Mouse (Mus musculus): ENCODE measurements at regions not wholly inside any gene's neighbourhood (a gene's known extent, or its start where the extent isn't known, plus 50 kb on each side); places are given as distances from the start of the nearest gene placed in this dataset.

DNA sequence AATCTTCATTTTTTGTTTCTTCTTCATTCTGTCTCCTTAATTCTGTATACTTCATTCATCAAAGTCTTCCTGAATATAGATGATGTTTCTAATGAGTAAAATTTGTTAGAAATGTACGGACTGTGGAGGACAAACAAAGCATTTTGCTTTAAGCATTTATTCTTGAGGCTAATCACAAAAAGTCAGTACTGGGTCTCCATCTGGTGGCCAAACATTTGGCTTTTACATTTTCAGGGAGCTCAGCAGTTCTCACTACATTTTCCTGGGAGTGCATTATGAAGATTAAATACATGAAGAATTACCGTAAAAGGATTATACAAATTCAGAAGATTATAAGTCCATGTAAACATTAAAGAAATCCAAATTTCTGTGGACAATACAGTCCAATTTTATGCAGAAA lies 123.6 kb upstream of the Apob start:
- Histone ChIP-seq H3K4me3 (no peak overlapping the region), H3K36me3 (replicated peaks) (no peaks in the 10 kb centered on the region), H3K9me3 (no peaks in the 10 kb centered on the region), H3K27me3 (replicated peaks; ENCODE audit: low read depth, poor library complexity, severe bottlenecking) (no peaks in the 10 kb centered on the region), H3K4me1 (no peaks in the 10 kb centered on the region), H3K27ac (replicated peaks) (no peak overlapping the region)
- DNase-seq (ENCODE audit: low spot score) = no peak
- WGBS = 85% methylated on average over 2 of the region's 2 CpGs

DNA sequence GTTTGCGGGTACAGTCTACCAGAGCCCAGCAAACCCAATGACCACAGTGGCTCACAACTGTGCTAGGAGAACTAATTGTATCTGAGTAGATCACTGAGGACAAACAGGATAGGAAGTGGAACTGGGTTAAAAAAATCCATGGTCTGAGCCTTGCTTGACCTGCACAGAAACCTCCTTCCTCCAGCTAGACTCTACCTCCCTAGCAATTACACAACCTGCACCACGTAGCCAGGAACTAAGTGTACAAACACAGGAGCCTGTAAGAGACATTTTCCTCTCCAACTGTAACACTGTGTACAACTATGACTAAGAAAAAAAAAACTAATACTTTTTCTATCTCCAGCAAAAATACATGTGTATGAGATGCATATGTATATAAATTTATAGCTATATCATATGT lies 121.8 kb upstream of the Apob start:
- no peak overlapping the region for H3K27ac ChIP-seq (replicated peaks)
- no peaks in the 10 kb centered on the region for H3K4me1 ChIP-seq
- WGBS = 88% methylated on average over 2 of the region's 2 CpGs
- H3K4me3 ChIP-seq = no peak overlapping the region
- no peaks in the 10 kb centered on the region for H3K9me3 ChIP-seq
- no peaks in the 10 kb centered on the region for H3K36me3 ChIP-seq (replicated peaks)
- no peak for DNase-seq (ENCODE audit: low spot score)
- no peaks in the 10 kb centered on the region for H3K27me3 ChIP-seq (replicated peaks; ENCODE audit: low read depth, poor library complexity, severe bottlenecking)

DNA sequence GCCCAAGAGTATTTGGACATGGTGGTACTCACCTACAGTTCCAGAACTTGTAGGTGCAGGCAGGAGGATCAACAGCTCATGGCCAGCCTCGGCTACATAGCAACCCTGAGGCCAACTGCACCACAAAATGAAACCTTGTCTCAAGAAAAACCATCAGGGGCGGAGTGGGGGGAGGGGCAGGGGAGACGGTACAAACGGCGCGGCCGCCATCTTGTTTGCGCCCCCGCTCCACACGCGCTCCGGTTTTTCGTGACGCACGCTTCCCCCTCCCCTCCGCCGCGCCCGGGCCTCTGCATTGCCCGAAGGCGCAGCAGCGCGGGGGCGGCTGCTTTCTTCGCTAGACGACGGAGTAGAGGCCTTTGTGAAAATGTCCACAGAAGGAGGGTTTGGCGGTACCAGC lies 117.9 kb upstream of the Apob start:
- H3K4me3 ChIP-seq = no peak overlapping the region
- H3K27ac ChIP-seq (replicated peaks) = no peak overlapping the region
- no peaks in the 10 kb centered on the region for H3K36me3 ChIP-seq (replicated peaks)
- H3K27me3 ChIP-seq (replicated peaks; ENCODE audit: low read depth, poor library complexity, severe bottlenecking) = no peaks in the 10 kb centered on the region
- H3K4me1 ChIP-seq = no peaks in the 10 kb centered on the region
- H3K9me3 ChIP-seq = no peaks in the 10 kb centered on the region
- peak; percentile 8 for DNase-seq (ENCODE audit: low spot score)
- 89% methylated on average over 28 of the region's 28 CpGs for whole genome bisulfite sequencing

DNA sequence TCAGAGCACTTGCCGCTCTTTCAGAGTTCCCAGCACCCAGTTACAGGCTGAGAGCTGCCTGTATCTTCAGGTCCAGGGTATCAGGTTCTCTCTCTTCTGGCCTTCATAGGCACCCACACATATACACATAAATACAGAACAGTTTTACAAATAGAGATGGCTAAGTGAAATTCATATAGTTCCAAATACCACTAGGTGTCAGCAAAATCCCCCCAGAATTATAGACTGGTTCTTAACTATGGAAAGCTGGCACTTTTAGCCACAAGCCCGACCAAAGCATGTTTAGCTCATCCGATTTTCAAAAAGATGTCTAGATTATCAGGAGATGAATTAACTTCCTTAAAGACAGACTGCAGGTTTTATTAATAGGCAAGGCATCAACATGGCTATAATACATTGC lies 107.4 kb upstream of the Apob start:
- H3K4me1 ChIP-seq = no peaks in the 10 kb centered on the region
- H3K27ac ChIP-seq (replicated peaks) = no peak overlapping the region
- DNase-seq (ENCODE audit: low spot score) = no peak
- H3K36me3 ChIP-seq (replicated peaks) = no peaks in the 10 kb centered on the region
- no peaks in the 10 kb centered on the region for H3K27me3 ChIP-seq (replicated peaks; ENCODE audit: low read depth, poor library complexity, severe bottlenecking)
- H3K9me3 ChIP-seq = 0 out of 2 replicates have a peak, but pooled peaks cover under 1% of the 10 kb centered on the region
- WGBS = 81% methylated on average over 3 of the region's 3 CpGs
- H3K4me3 ChIP-seq = no peak overlapping the region

DNA sequence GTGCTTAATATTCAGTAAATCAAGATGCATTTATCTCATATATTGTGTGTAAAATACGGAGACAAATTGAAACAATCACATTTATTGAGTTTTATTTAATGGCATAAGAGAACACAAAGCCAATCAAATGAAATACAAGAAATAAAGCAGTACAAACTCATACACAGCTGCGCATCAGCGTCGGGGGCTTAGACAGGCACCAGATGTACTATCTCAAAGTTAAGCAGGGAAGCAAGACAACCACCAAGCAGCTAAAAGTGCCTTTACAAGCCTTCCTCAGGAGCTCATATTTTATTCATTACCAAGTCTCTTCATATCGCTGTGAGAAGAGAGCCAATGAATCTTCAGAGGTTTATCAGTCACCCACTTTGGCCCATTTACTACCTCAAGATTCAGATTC lies 107.0 kb upstream of the Apob start:
- H3K27ac ChIP-seq (replicated peaks) = no peak overlapping the region
- no peaks in the 10 kb centered on the region for H3K4me1 ChIP-seq
- DNase-seq (ENCODE audit: low spot score) = no peak
- H3K36me3 ChIP-seq (replicated peaks) = no peaks in the 10 kb centered on the region
- WGBS = 88% methylated on average over 5 of the region's 5 CpGs
- H3K4me3 ChIP-seq = no peak overlapping the region
- H3K9me3 ChIP-seq = no peaks in the 10 kb centered on the region
- no peaks in the 10 kb centered on the region for H3K27me3 ChIP-seq (replicated peaks; ENCODE audit: low read depth, poor library complexity, severe bottlenecking)

DNA sequence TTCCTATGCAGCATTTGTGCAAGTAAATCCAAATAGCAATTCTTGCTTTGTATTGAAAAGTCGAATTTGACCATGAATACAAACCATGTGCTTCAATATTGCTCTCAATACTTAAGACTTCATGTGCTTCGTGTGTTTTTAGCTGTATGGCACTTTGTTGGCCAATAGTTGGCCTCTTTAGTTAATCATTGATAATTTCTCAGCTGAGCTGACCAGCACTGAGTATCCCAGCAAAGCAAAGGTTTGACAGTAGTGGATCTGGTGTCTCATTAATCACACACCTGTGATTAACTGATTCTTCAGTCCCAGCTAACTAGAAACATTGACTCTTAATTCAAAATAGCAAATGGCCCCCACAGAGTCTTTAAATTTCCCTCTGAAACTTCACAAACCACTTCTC lies 102.0 kb upstream of the Apob start:
- no peak overlapping the region for H3K4me3 ChIP-seq
- DNase-seq (ENCODE audit: low spot score) = no peak
- H3K9me3 ChIP-seq = no peaks in the 10 kb centered on the region
- H3K4me1 ChIP-seq = no peaks in the 10 kb centered on the region
- H3K27ac ChIP-seq (replicated peaks) = no peak overlapping the region
- WGBS = 78% methylated on average over 2 of the region's 2 CpGs
- no peaks in the 10 kb centered on the region for H3K27me3 ChIP-seq (replicated peaks; ENCODE audit: low read depth, poor library complexity, severe bottlenecking)
- H3K36me3 ChIP-seq (replicated peaks) = no peaks in the 10 kb centered on the region

DNA sequence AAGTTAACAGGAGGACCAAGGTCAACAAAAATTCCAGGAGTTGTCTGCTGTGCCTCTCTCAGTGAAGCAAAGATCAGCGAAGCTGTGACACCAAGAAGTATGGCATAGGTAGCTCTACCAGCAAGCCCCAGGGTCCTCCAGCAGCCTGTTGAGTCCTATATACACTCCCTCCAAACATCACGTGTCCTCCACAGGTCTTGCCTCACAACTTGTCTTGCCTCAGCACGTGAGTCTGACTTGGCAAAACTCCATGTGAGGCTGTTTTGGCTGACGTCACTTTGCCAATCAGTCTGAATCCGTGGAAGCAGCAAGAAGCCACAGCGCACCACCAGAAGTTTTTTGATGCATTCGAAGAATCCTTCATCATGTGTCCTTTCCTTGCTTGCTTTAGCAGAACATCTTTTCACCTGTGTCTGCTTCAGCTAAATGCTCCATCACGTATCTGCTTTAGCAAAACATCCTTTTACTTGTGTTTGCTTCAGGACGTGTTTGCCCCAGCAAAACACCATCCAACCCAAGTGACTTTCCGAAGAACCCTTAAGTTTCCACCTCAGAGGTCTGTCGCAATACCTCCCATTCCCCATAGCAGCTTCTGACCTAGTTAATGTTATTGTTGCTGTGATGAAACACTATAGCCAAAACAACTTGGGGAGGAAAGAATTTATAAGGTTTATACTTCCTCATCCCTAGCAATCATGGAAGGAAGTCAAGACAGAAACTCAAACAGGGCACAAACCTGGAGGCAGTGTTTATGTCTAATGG lies 101.0 kb upstream of the Apob start:
- 88% methylated on average over 11 of the region's 11 CpGs for WGBS
- H3K9me3 ChIP-seq = no peaks in the 10 kb centered on the region
- no peak overlapping the region for H3K4me3 ChIP-seq
- no peaks in the 10 kb centered on the region for H3K4me1 ChIP-seq
- H3K27ac ChIP-seq (replicated peaks) = no peak overlapping the region
- H3K27me3 ChIP-seq (replicated peaks; ENCODE audit: low read depth, poor library complexity, severe bottlenecking) = no peaks in the 10 kb centered on the region
- H3K36me3 ChIP-seq (replicated peaks) = no peaks in the 10 kb centered on the region
- no peak for DNase-seq (ENCODE audit: low spot score)

DNA sequence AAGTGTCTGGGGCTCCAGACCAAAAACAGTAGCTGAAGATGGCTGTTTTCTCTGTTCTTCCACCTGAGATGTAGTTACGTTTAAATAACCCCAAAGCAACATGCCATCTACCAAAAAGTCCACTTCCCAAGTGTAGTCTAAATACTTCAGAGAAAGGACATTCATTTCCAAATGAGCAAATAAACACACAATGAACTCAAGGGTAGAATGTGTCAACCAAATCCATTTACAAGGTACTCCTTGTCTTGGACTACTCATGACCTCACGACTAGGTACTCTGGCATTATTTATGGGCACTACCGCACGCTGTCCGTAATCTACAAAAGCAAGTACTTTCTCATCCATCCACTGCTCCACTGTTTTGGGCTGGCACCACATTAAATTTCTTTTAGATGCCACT lies 98.7 kb upstream of the Apob start:
- Histone ChIP-seq H3K27me3 (replicated peaks; ENCODE audit: low read depth, poor library complexity, severe bottlenecking) (no peaks in the 10 kb centered on the region), H3K4me3 (no peak overlapping the region), H3K4me1 (no peaks in the 10 kb centered on the region), H3K9me3 (no peaks in the 10 kb centered on the region), H3K36me3 (replicated peaks) (no peaks in the 10 kb centered on the region), H3K27ac (replicated peaks) (no peak overlapping the region)
- no peak for DNase-seq (ENCODE audit: low spot score)
- 93% methylated on average over 5 of the region's 5 CpGs for WGBS

DNA sequence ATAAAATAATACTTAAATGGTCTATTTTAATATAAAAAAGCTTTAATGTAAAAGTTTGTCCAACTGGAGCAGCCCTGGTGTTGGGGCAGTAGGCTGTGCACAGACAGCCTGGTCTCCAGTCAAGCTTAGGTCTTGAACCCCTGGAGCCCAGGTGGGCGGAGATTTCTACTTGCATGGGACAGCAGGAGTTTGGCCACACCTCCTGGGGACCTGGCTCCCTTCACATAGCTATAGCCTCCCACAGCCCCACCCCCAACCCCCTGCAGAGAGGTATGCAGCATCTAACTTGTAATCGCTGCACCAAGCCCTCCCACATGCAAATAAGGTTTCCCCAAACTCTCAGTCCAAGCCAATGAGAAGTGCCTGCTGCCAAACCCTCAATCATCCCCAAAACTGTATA lies 81.3 kb upstream of the Apob start:
- no peaks in the 10 kb centered on the region for H3K36me3 ChIP-seq (replicated peaks)
- H3K9me3 ChIP-seq = no peaks in the 10 kb centered on the region
- no peak overlapping the region for H3K4me3 ChIP-seq
- H3K27ac ChIP-seq (replicated peaks) = no peak overlapping the region
- WGBS = 49% methylated on average over 2 of the region's 2 CpGs
- no peaks in the 10 kb centered on the region for H3K27me3 ChIP-seq (replicated peaks; ENCODE audit: low read depth, poor library complexity, severe bottlenecking)
- no peak for DNase-seq (ENCODE audit: low spot score)
- H3K4me1 ChIP-seq = no peaks in the 10 kb centered on the region

DNA sequence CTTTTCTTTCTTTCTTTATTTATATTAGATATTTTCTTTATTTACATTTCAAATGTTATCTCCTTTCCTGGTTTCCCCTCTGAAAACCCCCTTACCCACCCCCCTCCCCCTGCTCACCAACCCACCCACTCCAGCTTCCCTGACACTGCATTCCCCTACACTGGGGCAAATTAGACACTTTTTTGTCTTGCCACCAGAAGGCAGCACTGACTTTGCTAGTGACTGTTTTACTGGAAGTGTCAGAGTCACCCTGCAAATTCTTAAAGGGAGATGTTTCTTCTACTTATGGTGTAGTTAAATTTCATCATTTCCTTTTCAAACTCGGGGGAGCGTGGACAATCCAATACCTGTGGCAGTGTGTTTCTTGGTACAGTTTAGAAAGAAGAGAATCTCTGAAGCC lies 72.1 kb upstream of the Apob start:
- DNase-seq (ENCODE audit: low spot score) = no peak
- WGBS = 87% methylated on average over 2 of the region's 2 CpGs
- Histone ChIP-seq H3K27me3 (replicated peaks; ENCODE audit: low read depth, poor library complexity, severe bottlenecking) (no peaks in the 10 kb centered on the region), H3K9me3 (no peaks in the 10 kb centered on the region), H3K27ac (replicated peaks) (no peak overlapping the region), H3K4me1 (no peaks in the 10 kb centered on the region), H3K4me3 (no peak overlapping the region), H3K36me3 (replicated peaks) (no peaks in the 10 kb centered on the region)

DNA sequence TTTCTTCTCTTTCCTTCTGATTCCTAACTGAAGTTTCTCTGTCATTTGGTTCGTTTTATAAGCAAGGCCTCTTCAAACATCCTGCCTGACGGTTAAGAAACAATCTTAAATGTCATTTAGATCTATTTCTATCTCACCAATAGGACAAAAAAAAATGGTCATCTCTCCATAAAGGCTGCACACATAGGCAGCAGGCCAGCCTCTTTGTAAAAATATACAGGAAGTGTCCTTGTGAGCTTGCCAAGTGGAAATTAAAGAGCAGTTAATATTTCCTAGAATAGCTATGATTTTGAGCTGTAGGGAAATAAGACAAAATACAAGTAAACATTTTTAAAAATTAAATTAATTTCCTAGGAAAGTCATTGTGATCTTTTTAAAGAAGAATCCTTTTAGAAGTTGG lies 70.6 kb upstream of the Apob start:
- Histone ChIP-seq H3K27ac (replicated peaks) (no peak overlapping the region), H3K9me3 (no peaks in the 10 kb centered on the region), H3K4me1 (no peaks in the 10 kb centered on the region), H3K36me3 (replicated peaks) (no peaks in the 10 kb centered on the region), H3K4me3 (no peak overlapping the region), H3K27me3 (replicated peaks; ENCODE audit: low read depth, poor library complexity, severe bottlenecking) (no peaks in the 10 kb centered on the region)
- DNase-seq (ENCODE audit: low spot score) = no peak
- WGBS = 78% methylated on average over 2 of the region's 2 CpGs

DNA sequence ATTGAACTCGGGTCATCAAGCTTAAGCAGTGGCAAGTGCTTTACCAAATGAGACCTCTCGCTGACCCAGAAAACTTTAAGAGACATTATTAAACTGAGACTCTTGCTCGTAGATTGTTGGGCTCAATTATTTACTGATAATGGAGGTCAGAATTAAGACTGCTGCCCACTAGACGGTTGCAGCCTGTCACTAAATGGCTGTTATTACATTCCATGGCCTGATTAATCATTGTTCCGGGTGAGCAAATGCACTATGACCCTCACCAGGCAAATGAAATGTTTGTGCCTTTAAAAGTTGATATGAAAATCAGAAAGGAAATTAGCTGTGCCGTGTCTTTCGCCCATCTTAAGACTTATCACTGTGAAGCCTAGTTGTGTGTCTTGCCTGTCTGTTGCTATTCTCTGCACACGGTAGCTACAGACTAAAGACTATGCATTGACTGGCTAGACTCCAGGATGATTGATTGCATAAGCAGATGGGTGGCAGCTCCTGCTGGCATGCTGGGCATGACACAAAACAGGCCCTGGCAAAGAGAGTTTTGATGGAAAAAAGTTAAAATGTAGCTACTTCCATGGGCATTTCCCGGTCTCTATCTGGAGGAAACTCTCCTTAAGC lies 67.6 kb upstream of the Apob start:
- no peaks in the 10 kb centered on the region for H3K9me3 ChIP-seq
- H3K27me3 ChIP-seq (replicated peaks; ENCODE audit: low read depth, poor library complexity, severe bottlenecking) = no peaks in the 10 kb centered on the region
- H3K4me3 ChIP-seq = no peak overlapping the region
- no peaks in the 10 kb centered on the region for H3K4me1 ChIP-seq
- WGBS = 73% methylated on average over 9 of the region's 9 CpGs
- H3K27ac ChIP-seq (replicated peaks) = no peak overlapping the region
- no peaks in the 10 kb centered on the region for H3K36me3 ChIP-seq (replicated peaks)
- no peak for DNase-seq (ENCODE audit: low spot score)

DNA sequence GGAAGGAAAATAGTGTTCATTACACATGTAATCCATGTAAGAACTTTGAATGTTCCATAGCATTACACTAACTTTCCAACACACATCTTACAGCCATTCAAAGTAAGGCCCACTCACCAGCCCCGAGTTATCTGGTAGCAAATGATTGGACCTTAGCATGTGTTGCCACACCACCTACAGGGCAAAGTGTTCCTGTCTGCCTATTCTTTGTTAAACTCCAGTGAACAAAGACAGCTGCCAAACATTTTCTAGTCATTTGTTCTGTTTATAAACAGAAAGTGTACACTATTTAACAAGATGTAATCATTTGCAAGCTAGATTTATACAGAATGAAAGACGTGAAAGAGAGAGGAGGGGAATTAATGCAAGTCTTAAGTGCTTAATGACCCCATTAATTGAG lies 66.9 kb upstream of the Apob start:
- no peaks in the 10 kb centered on the region for H3K27me3 ChIP-seq (replicated peaks; ENCODE audit: low read depth, poor library complexity, severe bottlenecking)
- no peaks in the 10 kb centered on the region for H3K4me1 ChIP-seq
- H3K9me3 ChIP-seq = no peaks in the 10 kb centered on the region
- H3K4me3 ChIP-seq = no peak overlapping the region
- H3K36me3 ChIP-seq (replicated peaks) = no peaks in the 10 kb centered on the region
- WGBS = 67% methylated on average over 2 of the region's 2 CpGs
- DNase-seq (ENCODE audit: low spot score) = no peak
- H3K27ac ChIP-seq (replicated peaks) = no peak overlapping the region

All from embryonic facial prominence, embryonic 10.5 days (tissue).